Mouse (Mus musculus): ENCODE measurements around the gene Mlc1.
A peak's percentile ranks its signal among the peaks of the same experiment; 100 is the strongest.

Gene Mlc1

GRCm38 (mm10) chr15:88936619-88937290, 42.1 kb downstream of the Mlc1 start:
- no peak for DNase-seq

- peak in 1 of 2 experiments; percentile 22 for DNase-seq
Observed at GRCm38 (mm10) chr15:88934141-88934540, 44.7 kb downstream of the Mlc1 start.

DNA sequence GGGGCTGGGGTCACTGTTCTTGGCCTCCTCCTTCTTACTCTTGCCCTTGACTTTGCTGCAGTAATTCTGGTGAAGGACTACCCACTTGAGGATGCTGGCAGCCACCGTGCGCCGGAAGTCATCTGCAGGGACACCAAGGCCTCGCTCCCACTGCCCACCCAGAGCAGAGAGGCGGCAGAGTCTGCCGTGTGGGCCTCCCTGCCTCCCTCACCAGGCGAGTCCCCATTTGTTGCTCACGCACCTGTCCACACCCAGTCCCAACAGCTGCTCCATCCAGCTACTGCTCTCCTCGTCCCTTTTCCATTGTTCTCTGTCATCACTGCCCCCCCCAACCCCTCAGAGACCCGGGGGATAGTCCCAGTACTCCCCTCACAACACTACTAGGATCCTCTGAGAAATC, 46.1 kb downstream of the Mlc1 start:
- no peak for DNase-seq

GRCm38 (mm10) chr15:88921992-88922310, 56.9 kb downstream of the Mlc1 start:
- DNase-seq = peak; percentile 34 to 56

DNA sequence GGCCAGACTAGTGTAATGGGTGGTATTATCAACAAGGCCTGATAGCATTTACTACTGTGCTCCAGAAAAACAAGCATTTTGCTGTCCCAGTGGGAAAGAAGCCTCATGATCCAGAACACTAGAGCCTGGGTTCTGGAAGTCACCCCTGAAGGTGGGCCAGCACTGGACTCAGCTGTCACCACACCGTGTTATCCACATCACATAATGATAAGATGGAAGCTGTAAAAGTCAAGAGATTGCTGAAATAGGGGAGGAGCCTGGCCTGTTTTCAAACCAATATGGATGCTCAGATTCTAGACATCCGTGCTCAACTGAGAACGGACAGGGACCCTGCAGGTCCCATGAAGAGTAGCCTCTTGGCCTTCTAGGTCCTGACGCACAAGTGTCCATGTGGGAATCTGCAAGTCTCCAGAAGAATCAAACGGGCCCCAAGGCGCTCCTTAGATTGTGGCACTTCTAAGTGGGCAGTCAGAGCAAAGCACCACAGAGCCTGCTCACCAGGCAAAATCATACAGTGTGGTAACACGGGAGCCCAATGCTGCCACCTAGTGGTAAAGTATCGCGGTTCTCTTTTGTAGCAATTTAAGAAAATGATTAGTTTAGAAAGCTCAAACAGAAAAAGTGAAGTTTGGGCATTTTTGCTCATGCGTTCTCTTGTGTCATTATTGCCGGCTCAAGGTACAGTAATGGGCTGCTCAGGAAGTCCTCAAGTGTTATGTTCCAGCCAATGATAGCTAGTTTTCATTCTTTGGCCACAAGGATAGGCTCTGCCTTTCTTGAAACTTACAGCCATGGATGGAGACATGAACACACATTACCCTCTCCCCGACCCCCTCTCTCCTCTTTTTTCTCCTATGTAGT, 57.4 kb downstream of the Mlc1 start:
- DNase-seq = peak; percentile 87 to 89

GRCm38 (mm10) chr15:88920065-88920464, 58.7 kb downstream of the Mlc1 start:
- no peak for DNase-seq

- DNase-seq = peak; percentile 86 to 94
Observed at GRCm38 (mm10) chr15:88919328-88919727, 59.5 kb downstream of the Mlc1 start.

DNA sequence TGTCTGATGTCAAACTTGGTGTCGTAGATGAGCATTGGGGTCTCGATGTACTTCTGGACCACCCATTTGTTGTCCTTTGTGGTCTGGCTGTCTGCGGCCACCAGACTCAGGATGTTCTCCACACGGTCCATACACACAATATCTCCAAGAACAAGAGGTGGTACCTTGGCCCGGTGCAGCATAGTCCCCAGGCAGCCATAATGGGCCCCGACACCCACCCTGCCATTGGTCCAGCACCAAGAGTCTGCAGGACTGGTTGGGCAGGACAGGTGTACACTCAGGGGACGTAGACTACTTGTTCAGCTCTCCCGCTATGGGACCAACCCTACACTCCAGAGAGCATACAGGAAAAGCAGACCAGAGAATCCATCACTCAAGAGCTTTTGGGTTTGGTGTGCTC, 61.7 kb downstream of the Mlc1 start:
- DNase-seq = no peak

DNA sequence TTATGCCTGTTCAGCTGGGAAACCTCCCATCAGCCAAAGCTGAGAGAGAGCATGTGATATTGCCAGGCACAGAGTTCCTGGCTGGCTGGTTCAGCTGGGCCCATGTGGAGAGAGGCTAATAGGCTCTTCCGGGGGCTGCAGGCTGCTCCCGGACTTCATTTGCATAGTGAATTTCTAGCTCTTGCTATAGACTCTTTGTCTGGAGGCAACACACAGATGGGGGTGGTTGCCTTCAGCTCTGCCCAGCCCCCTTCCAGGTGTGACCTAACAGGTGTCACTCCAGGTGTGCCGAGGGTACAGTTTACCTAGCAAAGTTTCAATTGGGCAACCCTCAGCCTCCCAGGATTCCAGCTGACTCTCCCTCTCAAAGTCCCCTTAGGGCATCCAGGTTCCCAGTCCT, 62.4 kb downstream of the Mlc1 start:
- DNase-seq = no peak

DNA sequence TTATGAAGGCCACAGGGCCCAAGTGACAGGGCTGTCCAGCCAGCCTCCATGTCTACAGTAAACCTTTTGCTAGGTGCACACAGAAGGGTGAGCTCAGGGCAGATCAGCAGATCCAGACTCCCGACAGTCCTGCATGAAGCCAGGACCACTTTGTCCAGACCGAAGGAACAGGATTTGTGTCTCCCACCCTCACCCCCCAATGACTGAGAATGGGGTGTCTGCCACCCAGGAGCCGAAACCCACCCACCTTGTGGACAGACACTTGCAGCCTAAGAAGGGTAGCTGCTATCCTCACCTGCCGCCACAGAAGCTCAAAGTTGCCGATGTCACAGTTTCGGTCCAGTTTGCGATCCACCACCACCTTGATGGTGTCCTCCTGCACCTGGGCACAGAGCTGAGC, 63.8 kb downstream of the Mlc1 start:
- DNase-seq = no peak

- DNase-seq = no peak
Observed at GRCm38 (mm10) chr15:88906347-88906746, 72.5 kb downstream of the Mlc1 start.

All from kidney, postnatal 36 days (tissue).